Mouse (Mus musculus) heart, postnatal 36 days (tissue): ENCODE measurements around the gene Cela2a. TPM values are rescaled to one million over a fixed set of nuclear protein-coding genes. Genes with fewer than 3 reads are reported as not detected.

Experiments
- DNase-seq, 2 experiments: peaks; one replicate each; pipeline ENCODE4 v3.0.0; 2021 to 2022
- intact Hi-C: fragments of 180-260 bp; cut with DNase I; formaldehyde crosslinking; loops from one replicate; pipeline ENCODE4 v1.15.1; 2025
- total RNA-seq, 2 experiments: library from RNA; stranded (reverse); gene quantifications; 2 replicates each; pipeline ENCODE4 v1.2.3; 2021

Gene Cela2a
- total RNA-seq, 2 experiments from 2014 or later: not detected

DNA sequence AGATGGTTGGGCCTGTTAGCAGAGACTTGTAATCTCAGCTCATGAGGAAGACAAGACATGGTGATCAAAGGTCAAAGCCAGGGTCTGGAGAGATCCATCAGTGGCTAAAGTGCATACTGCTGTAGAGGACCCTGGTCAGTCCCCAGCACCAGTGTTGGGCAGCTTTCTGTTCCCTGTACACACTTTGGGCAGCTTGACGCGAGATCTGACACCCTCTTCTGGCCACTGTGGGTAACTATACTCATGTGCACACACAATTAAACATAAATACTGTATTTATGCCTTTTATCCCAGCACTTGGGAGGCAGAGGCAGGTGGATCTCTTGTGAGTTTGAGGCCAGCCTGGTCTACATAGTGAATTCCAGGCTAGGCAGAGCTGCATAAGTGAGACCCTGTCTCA lies 15.0 kb downstream of the Cela2a start:
- DNase-seq: no peak
- intact Hi-C loops: loop anchor here (2.0 kb wide), 1 partner anchor 44 kb away; no protein-coding TSS in a partner anchor

DNA sequence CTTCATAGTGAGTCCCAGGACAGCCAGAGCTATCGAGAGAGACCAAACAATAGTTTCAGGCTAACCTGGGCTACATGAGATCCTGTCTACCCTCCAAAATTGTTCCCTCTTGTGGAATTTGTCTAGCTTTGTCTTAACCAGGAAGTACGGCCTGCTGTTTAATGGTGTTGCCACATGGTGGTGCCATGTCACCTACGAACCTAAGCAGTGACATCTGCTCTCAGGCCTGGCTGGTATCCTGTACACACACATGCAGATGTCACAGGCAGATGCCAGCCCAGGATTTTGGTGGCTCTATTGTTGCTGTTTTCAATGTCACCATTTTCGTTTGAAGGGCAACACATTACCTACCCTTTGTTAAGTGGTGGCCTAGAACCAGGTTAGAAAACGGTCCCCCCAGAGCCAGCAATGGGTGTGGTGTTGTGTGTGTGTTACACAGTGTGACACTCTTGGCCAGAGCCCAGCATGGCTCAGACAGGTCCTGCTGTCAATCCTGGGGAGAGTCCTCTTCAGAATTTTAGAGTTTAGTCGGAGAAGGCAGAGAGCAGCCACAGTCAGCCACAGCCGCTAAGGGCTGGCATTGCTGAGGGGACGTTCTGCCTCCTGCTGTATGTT lies 16.0 kb downstream of the Cela2a start:
- intact Hi-C loops: loop anchor here (2.0 kb wide), 1 partner anchor 45 kb away; no protein-coding TSS in a partner anchor
- no peak for DNase-seq

DNA sequence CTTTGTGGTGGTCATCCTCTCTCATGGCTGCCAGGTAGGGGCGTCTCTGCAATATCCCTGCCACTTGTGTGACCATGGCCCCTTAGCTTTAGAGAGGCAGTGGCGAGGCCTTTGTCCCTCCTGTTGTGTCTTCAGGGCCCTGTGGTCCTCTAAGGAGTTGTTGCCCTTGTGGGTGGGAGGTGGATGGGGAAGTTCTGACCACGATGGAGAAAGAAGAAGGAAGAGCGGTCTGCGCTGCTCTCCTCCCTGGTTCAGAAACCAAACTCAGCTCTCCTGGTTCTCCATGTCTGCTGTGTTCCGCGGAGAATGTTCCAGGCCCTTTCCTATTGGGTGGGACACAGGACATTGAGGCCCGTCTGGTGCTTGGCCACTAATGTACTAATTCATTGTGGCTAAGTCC lies 20.1 kb downstream of the Cela2a start:
- intact Hi-C loops: no loop called here
- DNase-seq: no peak

DNA sequence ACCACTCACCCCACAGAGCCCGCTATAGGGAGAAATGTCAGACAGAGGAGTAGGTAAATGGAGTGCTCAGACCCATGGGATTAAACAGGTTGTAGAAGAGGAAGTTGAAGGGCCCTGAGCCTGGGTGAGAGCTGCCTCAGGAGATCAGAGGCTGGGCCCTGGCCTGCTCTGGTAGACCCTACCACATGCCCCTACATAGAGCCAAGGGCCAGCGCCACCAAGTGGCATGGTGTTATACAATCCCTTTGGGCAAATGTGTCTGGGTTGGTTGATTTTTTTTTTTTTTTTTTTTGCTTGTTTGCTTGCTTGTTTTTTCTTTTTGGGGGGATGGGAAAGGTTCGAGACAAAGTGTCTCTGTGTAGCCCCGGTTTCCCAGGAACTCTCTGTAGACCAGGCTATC lies 21.9 kb downstream of the Cela2a start:
- intact Hi-C loops: no loop called here
- DNase-seq: no peak

DNA sequence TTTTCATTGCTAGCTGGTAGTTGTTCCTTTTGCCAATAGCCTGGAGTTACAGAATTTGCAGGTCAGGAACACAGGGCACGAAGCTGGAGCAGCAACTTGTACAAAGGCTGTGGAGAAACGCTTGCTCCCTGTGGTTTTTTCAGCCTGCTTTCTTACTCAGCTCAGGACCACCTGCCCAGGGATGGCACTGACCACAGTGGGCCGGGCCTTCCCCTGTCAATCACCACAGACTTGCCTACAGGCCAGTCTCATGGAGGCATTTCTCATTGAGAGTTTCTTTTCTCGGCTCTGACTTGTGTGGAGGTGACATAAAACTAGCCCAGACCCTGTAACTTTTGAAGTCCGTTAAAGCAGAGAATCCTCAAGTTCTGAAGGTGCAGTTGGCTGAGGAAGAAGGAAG lies 28.4 kb downstream of the Cela2a start:
- no peak for DNase-seq
- intact Hi-C loops: loop anchor here (10.0 kb wide), 1 partner anchor 653 kb away; the partner anchor contains the start of gene Fbxo42

DNA sequence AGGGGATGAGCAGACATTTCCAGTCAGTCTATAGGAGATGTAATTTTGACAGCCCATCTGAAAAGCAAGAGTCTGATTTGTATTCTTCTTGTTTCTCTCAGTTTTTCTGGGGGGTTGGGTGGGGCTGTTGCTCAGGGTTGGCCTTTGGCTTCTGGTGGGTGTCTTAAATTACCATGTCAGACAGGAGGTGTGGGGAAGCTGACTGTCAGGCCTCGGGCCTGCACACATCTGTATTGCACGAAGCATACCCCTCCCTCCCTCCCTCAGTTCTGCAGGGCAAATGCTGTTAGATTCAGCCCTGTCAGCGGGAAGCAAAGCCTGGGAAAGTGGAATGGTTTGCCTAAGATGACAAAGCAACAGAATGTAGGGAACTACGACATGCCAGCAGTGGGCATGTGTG lies 29.0 kb downstream of the Cela2a start:
- no peak for DNase-seq
- intact Hi-C loops: loop anchor here (10.0 kb wide), 1 partner anchor 652 kb away; the partner anchor contains the start of gene Fbxo42

DNA sequence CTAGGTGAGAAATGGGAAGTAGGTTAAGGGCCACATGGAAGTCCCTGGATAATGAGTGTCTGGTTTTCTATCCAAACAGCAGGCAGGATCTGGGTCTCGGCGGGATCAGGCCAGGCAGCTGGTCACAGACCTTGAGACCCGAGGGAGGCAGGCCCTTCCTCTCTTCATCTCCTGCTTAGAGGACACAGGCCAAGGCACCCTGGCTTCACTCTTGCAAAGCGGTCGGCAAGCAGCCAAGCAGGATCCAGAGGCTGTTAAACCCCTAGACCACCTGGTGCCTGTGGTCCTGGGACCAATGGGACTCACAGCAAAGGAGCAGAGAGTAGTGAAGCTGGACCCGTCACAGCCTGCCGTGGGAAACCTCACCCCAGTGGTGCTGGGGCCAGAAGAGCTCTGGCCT lies 29.6 kb downstream of the Cela2a start:
- intact Hi-C loops: loop anchor here (10.0 kb wide), 1 partner anchor 652 kb away; the partner anchor contains the start of gene Fbxo42
- no peak for DNase-seq

DNA sequence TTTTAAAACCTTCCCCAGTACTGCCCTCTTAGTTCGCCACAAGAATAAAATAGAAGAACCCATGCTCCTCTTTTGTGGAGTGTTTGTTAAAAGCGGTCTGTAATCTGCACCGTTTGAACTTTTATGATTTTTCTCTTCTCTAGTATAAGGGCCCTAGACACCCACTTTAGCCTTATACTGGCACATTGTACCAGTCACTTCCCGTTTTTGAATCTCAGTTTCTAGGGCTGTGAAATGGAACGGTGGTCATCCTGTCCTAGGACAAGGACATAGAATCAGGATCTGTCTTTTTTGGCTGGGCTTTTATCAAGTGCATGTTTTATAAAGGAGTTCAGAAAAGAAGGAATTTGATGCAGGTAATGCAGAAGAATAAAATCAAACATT lies 31.8 kb downstream of the Cela2a start:
- intact Hi-C loops: loop anchor here (5.0 to 10.0 kb wide), 2 partner anchors 177 to 649 kb away; partner anchors contain the start of genes Fbxo42 and Tmem82
- DNase-seq: no peak

DNA sequence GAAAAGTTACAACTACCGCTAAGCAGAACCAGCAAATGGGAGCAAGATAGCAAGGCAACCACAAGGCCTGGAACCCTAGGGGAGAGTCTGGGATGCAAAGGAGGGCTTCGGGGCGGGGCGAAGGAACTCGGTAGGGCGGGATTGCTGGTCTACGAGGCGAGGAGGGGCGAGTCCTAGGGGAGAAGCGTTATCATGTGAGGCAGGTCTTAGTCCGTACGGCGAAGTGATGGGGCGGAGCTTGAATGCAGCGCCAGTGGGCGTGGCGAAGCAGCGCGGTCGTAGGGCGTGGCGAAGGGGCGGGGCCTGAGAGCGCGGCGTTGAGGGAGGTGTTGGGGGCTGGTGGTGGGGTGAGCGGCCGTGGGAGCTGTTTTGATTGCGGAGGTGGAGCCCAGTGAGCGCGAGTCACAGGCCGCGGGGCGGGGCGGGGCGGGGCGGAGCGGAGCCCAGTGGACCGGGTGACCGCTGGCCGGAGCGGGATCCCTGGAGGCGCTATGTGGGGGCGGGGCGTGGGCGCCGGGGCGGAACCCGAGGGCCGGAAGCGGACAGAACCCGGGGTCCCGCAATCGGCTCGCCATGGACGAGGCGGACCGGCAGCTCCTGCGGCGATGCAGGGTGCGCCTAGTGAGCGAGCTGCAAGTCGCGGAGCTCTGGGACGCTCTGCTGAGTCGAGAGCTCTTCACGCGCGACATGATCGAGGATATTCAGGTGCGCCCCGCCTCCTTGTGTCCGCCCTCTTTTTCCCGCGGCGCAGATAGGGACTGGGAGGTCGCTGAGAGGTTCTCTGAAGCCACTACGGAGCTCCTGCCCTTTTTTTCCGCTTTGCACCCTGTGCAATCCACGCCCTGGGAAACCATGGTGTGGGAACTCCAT lies 32.4 kb downstream of the Cela2a start, which contains the start of gene Casp9:
Gene Casp9 (plus strand): TSS at position 331 of the 870 bp plus-strand sequence.
- DNase-seq: peak; percentile 99 to 100
- intact Hi-C loops: loop anchor here (5.0 to 10.0 kb wide), 2 partner anchors 176 to 649 kb away; partner anchors contain the start of genes Fbxo42 and Tmem82

DNA sequence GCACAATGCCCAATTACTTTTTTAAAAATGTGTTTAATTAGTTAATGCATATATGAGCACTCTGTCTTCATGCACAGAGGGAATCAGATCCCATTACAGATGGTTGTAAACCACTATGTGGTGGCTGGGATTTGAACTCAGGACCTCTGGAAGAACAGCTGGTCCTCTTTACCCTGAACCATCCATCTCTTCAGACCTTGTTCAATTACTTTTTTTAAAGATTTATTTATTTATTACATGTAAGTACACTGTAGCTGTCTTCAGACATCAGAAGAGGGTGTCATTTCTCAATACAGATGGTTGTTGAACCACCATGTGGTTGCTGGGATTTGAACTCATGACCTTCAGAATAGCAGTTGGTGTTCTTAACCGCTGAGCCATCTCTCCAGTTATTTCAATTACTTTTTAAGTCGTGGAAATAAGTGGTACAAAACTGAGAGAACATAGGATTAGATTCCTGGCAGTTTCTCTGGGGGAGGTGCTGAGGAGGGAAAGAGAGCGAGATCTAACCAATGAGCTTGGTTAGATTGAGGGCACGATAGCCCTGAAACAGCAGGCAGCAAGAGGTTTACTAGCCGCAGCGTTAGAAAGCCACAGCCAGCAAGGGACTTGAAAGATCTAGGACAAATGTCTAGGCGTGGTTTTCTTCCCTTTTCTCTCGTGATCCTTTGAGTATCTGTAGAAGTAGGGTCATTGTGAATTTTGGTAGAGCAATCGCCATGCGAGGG lies 33.2 kb downstream of the Cela2a start:
- intact Hi-C loops: loop anchor here (5.0 to 10.0 kb wide), 2 partner anchors 175 to 648 kb away; partner anchors contain the start of genes Fbxo42 and Tmem82
- no peak for DNase-seq

DNA sequence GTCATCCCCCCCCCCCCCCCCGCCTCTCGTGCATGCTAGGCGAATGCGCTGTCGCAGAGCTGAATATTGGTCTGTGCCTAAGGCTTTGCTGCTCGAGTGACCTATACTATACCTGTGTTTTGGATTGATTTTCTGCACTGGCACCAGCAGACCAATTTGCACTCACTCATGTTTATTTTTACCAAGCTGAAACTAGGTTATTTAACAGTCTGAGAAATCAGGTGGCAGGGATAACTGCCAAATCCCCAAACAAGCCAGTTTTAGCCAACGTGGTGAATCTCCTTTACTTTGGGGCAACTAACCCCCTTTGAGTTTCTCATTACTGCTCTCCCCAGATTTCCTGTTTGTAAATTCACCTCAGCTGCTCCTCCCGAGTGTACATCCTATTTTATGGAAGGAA lies 34.0 kb downstream of the Cela2a start:
- intact Hi-C loops: loop anchor here (2.0 to 10.0 kb wide), 3 partner anchors 129 to 647 kb away; partner anchors contain the start of genes Fbxo42 and Tmem82

DNA sequence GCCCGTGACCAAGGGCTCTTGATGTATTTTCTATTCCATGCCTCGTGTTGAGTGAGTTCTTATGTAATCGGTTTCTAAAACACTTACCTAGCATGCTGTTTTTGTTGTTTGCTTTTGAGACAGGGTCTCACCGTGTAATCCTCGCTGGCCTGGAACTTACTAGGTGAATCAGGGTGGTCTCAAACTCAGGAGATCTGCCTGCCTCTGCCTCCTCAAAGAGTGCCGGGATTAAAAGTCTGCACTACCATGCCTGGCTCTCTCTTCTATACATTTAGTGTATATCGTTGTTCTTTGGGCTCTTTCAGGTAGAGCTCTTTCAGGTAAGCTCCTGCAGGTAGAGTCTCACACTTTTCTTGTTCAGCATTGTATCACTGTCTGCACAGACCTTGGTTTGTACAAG lies 34.5 kb downstream of the Cela2a start:
- intact Hi-C loops: loop anchor here (2.0 to 10.0 kb wide), 3 partner anchors 129 to 647 kb away; partner anchors contain the start of genes Fbxo42 and Tmem82
- no peak for DNase-seq

More for the DNA sequence above, 34.0 kb downstream of the Cela2a start:
- DNase-seq: no peak

DNA sequence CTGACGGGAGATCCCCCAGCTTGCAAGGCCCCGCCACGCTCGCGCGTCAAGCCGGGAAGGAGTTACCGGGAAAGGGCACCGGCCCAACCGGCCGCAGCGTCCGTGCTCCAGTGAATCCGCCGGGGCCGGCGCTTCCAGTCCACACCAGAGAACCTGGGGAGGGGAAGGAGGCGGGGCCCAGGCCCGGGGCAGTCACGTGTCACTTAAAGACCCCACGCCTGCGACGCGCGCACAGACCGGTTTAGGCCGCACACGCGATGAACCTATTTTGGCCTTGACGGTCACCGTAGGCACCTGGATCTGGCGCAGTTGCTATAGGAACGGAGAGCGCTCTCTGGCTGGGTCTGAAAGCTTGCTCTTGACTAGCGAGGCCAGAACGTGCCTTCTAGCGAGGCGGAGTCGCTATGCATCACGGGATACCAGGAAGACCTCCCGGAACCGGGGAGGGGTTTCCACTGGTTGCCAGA lies 35.4 kb downstream of the Cela2a start, which contains the start of gene Dnajc16:
Gene Dnajc16 (minus strand): TSS at position 408 of the 467 bp plus-strand sequence.
- intact Hi-C loops: loop anchor here (2.0 to 10.0 kb wide), 3 partner anchors 128 to 646 kb away; partner anchors contain the start of genes Fbxo42 and Tmem82
- peak; percentile 93 to 95 for DNase-seq

DNA sequence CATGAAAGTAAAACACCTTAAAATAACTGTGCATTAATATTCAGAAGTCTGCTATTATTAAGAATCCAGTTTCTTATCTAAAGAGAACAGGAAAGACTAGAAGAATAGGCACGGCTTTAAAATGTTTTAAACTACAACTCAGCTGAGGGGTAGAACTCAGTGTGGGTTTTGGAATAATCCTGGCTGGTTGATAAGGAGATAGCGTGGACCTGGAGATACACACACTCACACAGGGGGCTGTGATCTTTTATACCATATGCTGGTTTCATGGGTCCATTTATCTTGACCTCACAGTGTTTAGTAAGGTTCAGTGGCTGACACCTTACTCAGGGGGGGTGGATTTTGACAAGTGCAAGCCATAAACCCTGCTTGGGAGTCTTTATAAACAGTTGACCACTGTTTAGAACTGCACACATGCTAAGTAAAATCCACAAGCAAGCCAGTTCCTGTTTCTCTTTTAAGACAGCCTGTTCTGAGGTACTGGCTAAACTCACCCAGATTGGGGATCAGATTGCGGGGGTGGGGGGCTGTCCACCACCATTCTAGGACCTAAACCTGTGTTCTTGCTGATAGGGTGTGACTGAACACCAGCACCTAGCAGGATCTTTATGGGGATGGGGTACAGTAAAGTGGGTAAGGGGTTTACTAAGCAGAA lies 36.3 kb downstream of the Cela2a start:
- intact Hi-C loops: loop anchor here (2.0 to 10.0 kb wide), 4 partner anchors 67 to 645 kb away; partner anchors contain the start of genes Ddi2, Fbxo42 and Tmem82

DNA sequence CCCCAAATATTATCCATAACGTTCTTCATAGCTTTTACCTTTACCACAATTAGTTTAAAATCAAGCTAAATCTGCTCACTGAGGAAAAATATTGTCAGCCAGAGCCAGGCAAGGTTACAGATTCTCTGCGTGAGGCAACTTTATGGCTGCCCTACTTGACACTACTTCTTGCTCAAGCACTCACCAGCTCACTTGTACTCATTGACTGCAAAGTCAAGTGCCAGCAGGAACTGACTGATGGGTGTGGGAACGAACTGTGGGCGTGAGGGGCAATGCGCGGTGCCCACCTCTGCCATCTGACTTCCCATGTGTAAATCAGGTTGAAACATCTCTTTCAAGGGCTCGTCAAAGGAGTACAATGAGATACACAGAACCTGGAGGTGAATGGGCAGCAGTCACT lies 38.5 kb downstream of the Cela2a start:
- intact Hi-C loops: loop anchor here (5.0 kb wide), 1 partner anchor 65 kb away; the partner anchor contains the start of gene Ddi2
- no peak for DNase-seq

More for the DNA sequence above, 36.3 kb downstream of the Cela2a start:
- DNase-seq: no peak

DNA sequence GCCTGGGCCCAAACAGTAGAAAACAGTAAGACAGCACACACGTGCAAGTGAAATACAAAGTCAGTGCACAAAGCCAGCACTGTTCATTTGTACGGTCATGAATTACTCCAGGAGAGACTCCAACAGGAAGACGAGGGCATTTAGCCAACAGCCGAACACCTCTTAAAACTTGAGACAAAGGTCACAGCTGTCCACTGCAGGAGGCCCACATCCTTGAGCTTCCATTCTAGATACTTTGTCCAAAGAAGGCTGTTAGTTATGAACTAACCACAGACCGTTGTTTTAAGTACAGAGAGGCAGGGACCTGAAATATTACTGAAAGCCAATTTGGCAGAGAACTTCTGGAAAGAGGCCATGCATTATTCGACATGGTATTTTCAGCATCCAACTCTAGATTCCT lies 38.9 kb downstream of the Cela2a start:
- no peak for DNase-seq
- intact Hi-C loops: loop anchor here (5.0 kb wide), 1 partner anchor 65 kb away; the partner anchor contains the start of gene Ddi2

DNA sequence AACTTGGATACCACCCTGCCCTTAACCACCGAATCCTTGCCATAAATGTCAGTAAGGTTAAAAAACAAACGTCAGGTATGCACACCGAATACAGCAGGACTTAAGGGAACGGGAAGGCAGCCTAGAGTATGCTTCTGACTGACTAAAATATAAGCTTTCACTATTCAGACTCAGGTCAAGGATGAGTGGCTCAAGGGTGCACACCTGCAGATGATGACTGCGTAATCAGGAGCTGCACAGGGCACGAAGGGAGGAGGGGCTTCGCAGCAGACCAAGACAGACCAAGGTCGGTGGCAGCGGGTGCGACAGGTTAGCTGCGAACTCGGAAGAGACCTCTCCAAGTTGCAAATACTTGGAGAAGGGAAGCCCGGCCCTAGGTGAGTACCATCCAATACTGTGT lies 39.8 kb downstream of the Cela2a start:
- intact Hi-C loops: loop anchor here (5.0 kb wide), 1 partner anchor 64 kb away; the partner anchor contains the start of gene Ddi2
- DNase-seq: no peak

DNA sequence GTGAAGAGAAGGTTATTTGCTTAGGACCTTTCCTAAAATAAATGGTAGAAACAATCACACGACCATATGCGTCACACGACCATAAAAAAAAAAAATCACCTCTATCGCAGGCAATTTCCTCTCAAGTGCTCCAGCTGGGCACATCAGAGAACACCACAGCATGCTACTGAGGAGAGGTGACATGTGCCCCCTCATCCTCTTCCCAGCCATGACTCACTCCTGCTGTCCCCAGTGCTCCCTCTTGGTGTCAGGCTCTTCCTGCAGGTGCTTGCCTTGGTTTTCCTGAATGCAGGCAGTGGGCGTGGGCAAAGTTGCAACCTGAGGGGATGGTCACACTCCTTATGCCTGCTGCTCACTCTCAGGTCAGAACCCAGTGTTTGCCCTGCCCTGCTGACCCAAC lies 41.1 kb downstream of the Cela2a start:
- intact Hi-C loops: loop anchor here (5.0 kb wide), 1 partner anchor 63 kb away; the partner anchor contains the start of gene Ddi2

More for the DNA sequence above, 41.1 kb downstream of the Cela2a start:
- DNase-seq: no peak
